Mouse (Mus musculus) midbrain, embryonic 14.5 days (tissue): ENCODE measurements around the gene Eef1akmt4. TPM values are rescaled to one million over a fixed set of nuclear protein-coding genes. Genes with fewer than 3 reads are reported as not detected.

Experiments
- ATAC-seq: fragments of 200-750 bp; cut with Nextera tagmentation; 2 replicates; pipeline ENCODE4 v1.8.0; 2017; ENCODE audit warnings: moderate number of reproducible peaks, moderate library complexity; ENCODE audit not compliant: low FRiP score, low TSS enrichment
- DNase-seq: peaks from one replicate; pipeline ENCODE4 v3.0.0-alpha.2; 2015
- H3K27ac ChIP-seq: fragments of 300-500 bp; sonication (generic); replicated peaks from 2 replicates; pipeline ENCODE4 v1.5.1; 2014; ENCODE audit warnings: mild to moderate bottlenecking, low read depth, low read length, moderate library complexity
- H3K27me3 ChIP-seq: fragments of 300-500 bp; sonication (generic); 2 replicates; pipeline ENCODE4 v1.6.1; 2014; ENCODE audit warnings: low read length, control low read depth, mixed read lengths; ENCODE audit not compliant: control insufficient read depth, insufficient read depth
- H3K36me3 ChIP-seq: fragments of 300-500 bp; sonication (generic); 2 replicates; pipeline ENCODE4 v1.6.1; 2014; ENCODE audit warnings: low read length, control low read depth; ENCODE audit not compliant: control insufficient read depth, insufficient read depth
- H3K4me1 ChIP-seq: fragments of 300-500 bp; sonication (generic); 2 replicates; pipeline ENCODE4 v1.6.1; 2014; ENCODE audit warnings: mild to moderate bottlenecking, antibody characterized with exemption, low read length, control low read depth; ENCODE audit not compliant: control insufficient read depth, insufficient read depth
- H3K4me2 ChIP-seq: fragments of 300-500 bp; sonication (generic); 2 replicates; pipeline ENCODE4 v1.6.1; 2014; ENCODE audit warnings: mild to moderate bottlenecking, low read length, moderate library complexity
- H3K4me3 ChIP-seq: fragments of 300-500 bp; sonication (generic); replicated peaks from 2 replicates; pipeline ENCODE4 v1.5.1; 2014; ENCODE audit warnings: low read depth, low read length
- H3K9ac ChIP-seq: fragments of 300-500 bp; sonication (generic); replicated peaks from 2 replicates; pipeline ENCODE4 v1.6.1; 2014; ENCODE audit warnings: mild to moderate bottlenecking, low read length, moderate library complexity
- H3K9me3 ChIP-seq: fragments of 300-500 bp; sonication (generic); 2 replicates; pipeline ENCODE4 v1.6.1; 2016; ENCODE audit warnings: low read length, control low read depth, mixed read lengths; ENCODE audit not compliant: control insufficient read depth
- WGBS: fragments of 180-500 bp; shearing (Covaris S2); extraction: QIAGEN DNeasy Blood & Tissue Kit; methylation state at CpG from one replicate; pipeline ENCODE4 v1.1.7; 2014; 5-methylcytosine and 5-hydroxymethylcytosine counted together
- polyA plus RNA-seq: library from polyadenylated mRNA; unstranded; fragments of >200 nt; fragmentation: Nextera tagmentation; extraction: Ambion mirVana; gene quantifications from 2 replicates; pipeline ENCODE4 v1.2.1, GENCODE M21; 2014

Gene Eef1akmt4
- polyA plus RNA-seq, 1 experiment from 2014 or later: 12.0 TPM

GRCm38 (mm10) chr16:20595737-20596136 is 15.7 kb upstream of the Eef1akmt4 start:
- no peak for ATAC-seq
- 87% methylated on average over 4 of the region's 4 CpGs for WGBS
- H3K27me3 ChIP-seq: peaks cover 20% of the 10 kb centered on the region

GRCm38 (mm10) chr16:20596687-20597441 is 14.5 kb upstream of the Eef1akmt4 start:
- H3K9me3 ChIP-seq: no peaks in the 10 kb centered on the region
- H3K27ac ChIP-seq: no peak overlapping the region
- no peak for ATAC-seq
- H3K4me2 ChIP-seq: no peak overlapping the region
- peaks cover 9% of the 10 kb centered on the region for H3K27me3 ChIP-seq
- no peak overlapping the region for H3K4me3 ChIP-seq
- 73% methylated on average over 7 of the region's 7 CpGs for WGBS
- H3K36me3 ChIP-seq: no peaks in the 10 kb centered on the region
- no peaks in the 10 kb centered on the region for H3K4me1 ChIP-seq
- no peak overlapping the region for H3K9ac ChIP-seq
- no peak for DNase-seq

More at GRCm38 (mm10) chr16:20595737-20596136, 15.7 kb upstream of the Eef1akmt4 start:
- Histone ChIP-seq H3K9ac (no peak overlapping the region), H3K36me3 (no peaks in the 10 kb centered on the region), H3K4me2 (no peak overlapping the region), H3K9me3 (no peaks in the 10 kb centered on the region), H3K4me3 (no peak overlapping the region), H3K27ac (no peak overlapping the region), H3K4me1 (0 out of 2 replicates have a peak, but pooled peaks cover 6% of the 10 kb centered on the region)
- DNase-seq: no peak

- ATAC-seq: no peak
- 69% methylated on average over 5 of the region's 5 CpGs for WGBS
- no peaks in the 10 kb centered on the region for H3K27me3 ChIP-seq
- H3K36me3 ChIP-seq: peaks cover 17% of the 10 kb centered on the region
- H3K9me3 ChIP-seq: no peaks in the 10 kb centered on the region
- H3K9ac ChIP-seq: no peak overlapping the region
- no peaks in the 10 kb centered on the region for H3K4me1 ChIP-seq
- DNase-seq: no peak
- no peak overlapping the region for H3K27ac ChIP-seq
- H3K4me2 ChIP-seq: no peak overlapping the region
- H3K4me3 ChIP-seq: no peak overlapping the region
Measured at GRCm38 (mm10) chr16:20600511-20600910, 10.9 kb upstream of the Eef1akmt4 start.

- no peak overlapping the region for H3K4me3 ChIP-seq
- H3K9ac ChIP-seq: no peak overlapping the region
- peaks cover 42% of the 10 kb centered on the region for H3K36me3 ChIP-seq
- no peaks in the 10 kb centered on the region for H3K27me3 ChIP-seq
- H3K27ac ChIP-seq: no peak overlapping the region
- ATAC-seq (no peak), DNase-seq (peak; percentile 57)
- H3K4me1 ChIP-seq: peaks cover 8% of the 10 kb centered on the region
- 55% methylated on average over 9 of the region's 9 CpGs for WGBS
- H3K4me2 ChIP-seq: no peak overlapping the region
- no peaks in the 10 kb centered on the region for H3K9me3 ChIP-seq
Measured at GRCm38 (mm10) chr16:20604705-20605104, 6.7 kb upstream of the Eef1akmt4 start.

GRCm38 (mm10) chr16:20610501-20611356 is 664 bp upstream of the Eef1akmt4 start:
- peak overlapping the region; percentile 81 for H3K4me2 ChIP-seq

GRCm38 (mm10) chr16:20619541-20620398 is 8.4 kb downstream of the Eef1akmt4 start:
- Histone ChIP-seq H3K27me3 (no peaks in the 10 kb centered on the region), H3K36me3 (0 out of 2 replicates have a peak, but pooled peaks cover 4% of the 10 kb centered on the region), H3K27ac (peak overlapping the region; percentile 93), H3K4me3 (peak overlapping the region; percentile 82), H3K9me3 (no peaks in the 10 kb centered on the region), H3K4me1 (peaks cover 24% of the 10 kb centered on the region), H3K4me2 (peak overlapping the region; percentile 89), H3K9ac (peak overlapping the region; percentile 83)
- DNase-seq (peak; percentile 67), ATAC-seq (peak; percentile 36)
- 1% methylated on average over 80 of the region's 83 CpGs for WGBS

More at GRCm38 (mm10) chr16:20610501-20611356, 664 bp upstream of the Eef1akmt4 start:
- H3K27ac ChIP-seq: peak overlapping the region; percentile 84
- H3K9ac ChIP-seq: peak overlapping the region; percentile 81
- ATAC-seq (peak; percentile 74), DNase-seq (peak; percentile 91)
- peak overlapping the region; percentile 67 for H3K4me3 ChIP-seq
- peaks cover 25% of the 10 kb centered on the region for H3K36me3 ChIP-seq
- WGBS: under 1% methylated on average over 28 of the region's 28 CpGs
- peaks cover 19% of the 10 kb centered on the region for H3K4me1 ChIP-seq
- H3K9me3 ChIP-seq: no peaks in the 10 kb centered on the region
- H3K27me3 ChIP-seq: no peaks in the 10 kb centered on the region

GRCm38 (mm10) chr16:20620399-20620735 is 9.0 kb downstream of the Eef1akmt4 start:
- peak overlapping the region; percentile 89 for H3K4me2 ChIP-seq
- H3K36me3 ChIP-seq: 0 out of 2 replicates have a peak, but pooled peaks cover 4% of the 10 kb centered on the region
- peak overlapping the region; percentile 82 for H3K4me3 ChIP-seq
- H3K9me3 ChIP-seq: no peaks in the 10 kb centered on the region
- H3K27ac ChIP-seq: peak overlapping the region; percentile 93
- DNase-seq (peak; percentile 53), ATAC-seq (peak; percentile 6; the same call in 1 of the 2 replicates)
- peaks cover 24% of the 10 kb centered on the region for H3K4me1 ChIP-seq
- 1% methylated on average over 9 of the region's 9 CpGs for WGBS
- H3K9ac ChIP-seq: peak overlapping the region; percentile 83
- H3K27me3 ChIP-seq: no peaks in the 10 kb centered on the region

GRCm38 (mm10) chr16:20620751-20621190 is 9.4 kb downstream of the Eef1akmt4 start:
- no peaks in the 10 kb centered on the region for H3K9me3 ChIP-seq
- no peak for DNase-seq

More at GRCm38 (mm10) chr16:20620751-20621190, 9.4 kb downstream of the Eef1akmt4 start:
- Histone ChIP-seq H3K27me3 (no peaks in the 10 kb centered on the region), H3K4me3 (peak overlapping the region; percentile 82), H3K4me1 (peaks cover 24% of the 10 kb centered on the region), H3K27ac (peak overlapping the region; percentile 93), H3K4me2 (peak overlapping the region; percentile 89), H3K9ac (peak overlapping the region; percentile 83), H3K36me3 (0 out of 2 replicates have a peak, but pooled peaks cover 1% of the 10 kb centered on the region)
- peak; percentile 24; the same call in 1 of the 2 replicates for ATAC-seq
- WGBS: under 1% methylated on average over 32 of the region's 32 CpGs
